Mouse (Mus musculus) limb, embryonic 12.5 days (tissue): Measurements from ENCODE around the gene Dhrs7b. TPM values are rescaled to one million over a fixed set of nuclear protein-coding genes. Genes with fewer than 3 reads are reported as not detected.

Experiments
- ATAC-seq: fragments of 200-750 bp; cut with Nextera tagmentation; 2 replicates; pipeline ENCODE4 v1.8.0; 2017; ENCODE audit warnings: low read depth, moderate TSS enrichment; ENCODE audit not compliant: insufficient number of reproducible peaks, insufficient read depth, low FRiP score, low TSS enrichment
- H3K27ac ChIP-seq: fragments of 300-500 bp; sonication (generic); 2 replicates; pipeline ENCODE4 v1.5.1; 2016; ENCODE audit warnings: mild to moderate bottlenecking, moderate library complexity
- H3K27me3 ChIP-seq: fragments of 300-500 bp; sonication (generic); 2 replicates; pipeline ENCODE4 v1.6.1; 2016; ENCODE audit warnings: mild to moderate bottlenecking, moderate library complexity
- H3K36me3 ChIP-seq: fragments of 300-500 bp; sonication (generic); 2 replicates; pipeline ENCODE4 v1.6.1; 2016; ENCODE audit warnings: mild to moderate bottlenecking, moderate library complexity
- H3K4me1 ChIP-seq: fragments of 300-500 bp; sonication (generic); replicated peaks from 2 replicates; pipeline ENCODE4 v1.6.1; 2016
- H3K4me2 ChIP-seq: fragments of 300-500 bp; sonication (generic); 2 replicates; pipeline ENCODE4 v1.6.1; 2016; ENCODE audit warnings: mild to moderate bottlenecking, moderate library complexity
- H3K4me3 ChIP-seq: fragments of 300-500 bp; sonication (generic); replicated peaks from 2 replicates; pipeline ENCODE4 v1.5.1; 2016; ENCODE audit warnings: mild to moderate bottlenecking
- H3K9ac ChIP-seq: fragments of 300-500 bp; sonication (generic); replicated peaks from 2 replicates; pipeline ENCODE4 v1.6.1; 2016; ENCODE audit warnings: mild to moderate bottlenecking, moderate library complexity
- H3K9me3 ChIP-seq: fragments of 300-500 bp; sonication (generic); 2 replicates; pipeline ENCODE4 v1.6.1; 2016; ENCODE audit warnings: mild to moderate bottlenecking, moderate library complexity
- WGBS: fragments of 180-500 bp; shearing (Covaris S2); methylation state at CpG from one replicate; pipeline ENCODE4 v1.1.7; 2016; 5-methylcytosine and 5-hydroxymethylcytosine counted together
- polyA plus RNA-seq: library from polyadenylated mRNA; unstranded; fragments of >200 nt; fragmentation: Nextera tagmentation; extraction: Ambion mirVana; gene quantifications from 2 replicates; pipeline ENCODE4 v1.2.1, GENCODE M21; 2016

Dhrs7b gene
- polyA plus RNA-seq: 29.4 and 30.5 TPM in 2 replicates

GRCm38 (mm10) chr11:60830433-60831052, at the start of gene Dhrs7b:
TSS of gene Dhrs7b (plus strand) at chr11:60830631.
- Histone ChIP-seq H3K9me3 (no peaks in the 10 kb centered on the region), H3K36me3 (no peaks in the 10 kb centered on the region), H3K9ac (peak within 1 kb of the TSS; percentile 72), H3K4me1 (peaks cover 6% of the 10 kb centered on the region), H3K4me3 (peak within 1 kb of the TSS; percentile 71), H3K27ac (peak within 1 kb of the TSS; percentile 51; the same call in 1 of the 2 replicates), H3K27me3 (no peaks in the 10 kb centered on the region), H3K4me2 (peak within 1 kb of the TSS; percentile 77)
- peak; percentile 89 for ATAC-seq
- under 1% methylated on average over 34 of the region's 34 CpGs for WGBS

GRCm38 (mm10) chr11:60784179-60784922, 46.1 kb upstream of the Dhrs7b start:
- H3K9me3 ChIP-seq: no peaks in the 10 kb centered on the region
- 0 out of 2 replicates have a peak overlapping the region, but pooled peaks have one; percentile 18 for H3K9ac ChIP-seq
- H3K27ac ChIP-seq: no peak overlapping the region
- peaks cover 32% of the 10 kb centered on the region for H3K4me1 ChIP-seq
- no peak overlapping the region for H3K4me3 ChIP-seq
- H3K27me3 ChIP-seq: no peaks in the 10 kb centered on the region
- peaks cover 95% of the 10 kb centered on the region for H3K36me3 ChIP-seq
- 91% methylated on average over 8 of the region's 8 CpGs for WGBS
- H3K4me2 ChIP-seq: no peak overlapping the region
- no peak for ATAC-seq

GRCm38 (mm10) chr11:60787595-60787994, 42.8 kb upstream of the Dhrs7b start:
- 50% methylated on average over 1 of the region's 1 CpGs for WGBS
- Histone ChIP-seq H3K4me1 (no peaks in the 10 kb centered on the region), H3K9ac (no peak overlapping the region), H3K27ac (no peak overlapping the region), H3K27me3 (no peaks in the 10 kb centered on the region), H3K9me3 (no peaks in the 10 kb centered on the region), H3K36me3 (peaks cover 93% of the 10 kb centered on the region), H3K4me3 (no peak overlapping the region), H3K4me2 (no peak overlapping the region)
- ATAC-seq: no peak

GRCm38 (mm10) chr11:60790472-60790871, 40.0 kb upstream of the Dhrs7b start:
- H3K9me3 ChIP-seq: no peaks in the 10 kb centered on the region
- no peak overlapping the region for H3K27ac ChIP-seq
- ATAC-seq: no peak
- no peaks in the 10 kb centered on the region for H3K27me3 ChIP-seq
- 53% methylated on average over 2 of the region's 2 CpGs for WGBS
- no peaks in the 10 kb centered on the region for H3K4me1 ChIP-seq
- no peak overlapping the region for H3K9ac ChIP-seq
- peaks cover 88% of the 10 kb centered on the region for H3K36me3 ChIP-seq
- H3K4me2 ChIP-seq: no peak overlapping the region
- H3K4me3 ChIP-seq: no peak overlapping the region

- no peak for ATAC-seq
- H3K4me3 ChIP-seq: no peak overlapping the region
- 92% methylated on average over 11 of the region's 11 CpGs for WGBS
Measured at GRCm38 (mm10) chr11:60796342-60796741, 34.1 kb upstream of the Dhrs7b start.

GRCm38 (mm10) chr11:60799977-60800376, 30.5 kb upstream of the Dhrs7b start:
- WGBS: 85% methylated on average over 4 of the region's 4 CpGs
- H3K4me2 ChIP-seq: no peak overlapping the region
- no peaks in the 10 kb centered on the region for H3K27me3 ChIP-seq
- H3K27ac ChIP-seq: no peak overlapping the region
- no peaks in the 10 kb centered on the region for H3K9me3 ChIP-seq
- no peak overlapping the region for H3K4me3 ChIP-seq
- H3K36me3 ChIP-seq: peaks cover 73% of the 10 kb centered on the region
- ATAC-seq: no peak
- H3K9ac ChIP-seq: no peak overlapping the region
- H3K4me1 ChIP-seq: no peaks in the 10 kb centered on the region

More at GRCm38 (mm10) chr11:60796342-60796741, 34.1 kb upstream of the Dhrs7b start:
- Histone ChIP-seq H3K4me1 (no peaks in the 10 kb centered on the region), H3K9me3 (no peaks in the 10 kb centered on the region), H3K27ac (no peak overlapping the region), H3K27me3 (no peaks in the 10 kb centered on the region), H3K4me2 (no peak overlapping the region), H3K9ac (no peak overlapping the region), H3K36me3 (peaks cover 85% of the 10 kb centered on the region)

GRCm38 (mm10) chr11:60800892-60801291, 29.5 kb upstream of the Dhrs7b start:
- Histone ChIP-seq H3K27ac (no peak overlapping the region), H3K36me3 (peaks cover 77% of the 10 kb centered on the region), H3K4me2 (no peak overlapping the region), H3K27me3 (no peaks in the 10 kb centered on the region), H3K9me3 (no peaks in the 10 kb centered on the region), H3K4me3 (no peak overlapping the region), H3K9ac (no peak overlapping the region), H3K4me1 (no peaks in the 10 kb centered on the region)
- ATAC-seq: no peak
- 81% methylated on average over 1 of the region's 1 CpGs for WGBS

- Histone ChIP-seq H3K9ac (no peak overlapping the region), H3K36me3 (peaks cover 17% of the 10 kb centered on the region), H3K4me2 (0 out of 2 replicates have a peak overlapping the region, but pooled peaks have one; percentile 1), H3K4me1 (peaks cover 20% of the 10 kb centered on the region), H3K4me3 (no peak overlapping the region), H3K9me3 (no peaks in the 10 kb centered on the region), H3K27me3 (peaks cover 4% of the 10 kb centered on the region; the same call in 1 of the 2 replicates), H3K27ac (no peak overlapping the region)
- WGBS: 85% methylated on average over 4 of the region's 4 CpGs
- no peak for ATAC-seq
Measured at GRCm38 (mm10) chr11:60808286-60809070, 22.0 kb upstream of the Dhrs7b start.

GRCm38 (mm10) chr11:60809546-60809945, 20.9 kb upstream of the Dhrs7b start:
- no peak for ATAC-seq
- Histone ChIP-seq H3K4me3 (peak overlapping the region; percentile 51), H3K27me3 (peaks cover 4% of the 10 kb centered on the region; the same call in 1 of the 2 replicates)

GRCm38 (mm10) chr11:60810046-60810965, 20.1 kb upstream of the Dhrs7b start:
- ATAC-seq: no peak
- Histone ChIP-seq H3K4me2 (peak overlapping the region; percentile 79), H3K4me1 (peaks cover 20% of the 10 kb centered on the region), H3K36me3 (peaks cover 6% of the 10 kb centered on the region; the same call in 1 of the 2 replicates), H3K9ac (peak overlapping the region; percentile 56; the same call in 1 of the 2 replicates), H3K4me3 (peak overlapping the region; percentile 51), H3K27me3 (peaks cover 4% of the 10 kb centered on the region; the same call in 1 of the 2 replicates), H3K27ac (no peak overlapping the region), H3K9me3 (no peaks in the 10 kb centered on the region)
- WGBS: 9% methylated on average over 14 of the region's 14 CpGs

More at GRCm38 (mm10) chr11:60809546-60809945, 20.9 kb upstream of the Dhrs7b start:
- Histone ChIP-seq H3K9me3 (no peaks in the 10 kb centered on the region), H3K36me3 (peaks cover 8% of the 10 kb centered on the region; the same call in 1 of the 2 replicates), H3K9ac (peak overlapping the region; percentile 35; the same call in 1 of the 2 replicates), H3K4me2 (peak overlapping the region; percentile 79), H3K27ac (no peak overlapping the region), H3K4me1 (peaks cover 20% of the 10 kb centered on the region)
- 61% methylated on average over 1 of the region's 1 CpGs for whole genome bisulfite sequencing
